Mouse (Mus musculus) liver, postnatal 0 days (tissue): ENCODE measurements around the gene Klhl32.

Source experiments
- CTCF ChIP-seq: sonication (generic); IDR thresholded peaks from 2 replicates; pipeline ENCODE4 v1.5.1; 2016; ENCODE audit warnings: antibody characterized with exemption, low read depth
- EP300 ChIP-seq: IDR thresholded peaks from 2 replicates; pipeline ENCODE4 v1.6.1; 2016; ENCODE audit warnings: antibody characterized with exemption, low read depth, mild to moderate bottlenecking

DNA sequence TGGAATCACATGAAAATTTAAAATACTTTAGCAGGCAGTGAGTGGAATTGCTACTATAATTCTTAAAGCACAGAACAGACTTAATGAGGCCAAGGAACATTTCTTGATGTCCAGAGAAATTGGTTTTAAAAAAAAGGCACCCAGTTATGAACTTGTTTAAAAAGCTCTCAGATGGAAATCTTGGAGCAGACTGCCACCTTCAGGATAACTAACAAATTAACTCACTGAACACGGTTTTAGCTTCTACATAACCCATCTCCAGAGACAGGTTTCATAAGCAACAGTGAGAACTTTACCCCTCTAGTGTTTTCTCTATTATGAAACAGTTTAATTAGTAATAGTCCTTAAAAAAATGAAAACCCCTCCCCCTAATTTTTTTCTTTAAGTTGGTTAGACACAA is 45.9 kb upstream of the Klhl32 start:
- TF ChIP-seq CTCF (peak; percentile 68), EP300 (no peak)
